Mouse (Mus musculus): Measurements from ENCODE around the gene F3. TPM values are rescaled to one million over a fixed set of nuclear protein-coding genes. Genes with fewer than 3 reads are reported as not detected.

F3 gene
- polyA plus RNA-seq (2014; fragmentation: Illumina TruSeq; extraction: RNeasy Lipid Tissue Mini Kit (QIAGEN cat#74804); ENCODE audit: low read depth, low replicate concordance) = 195 TPM

DNA sequence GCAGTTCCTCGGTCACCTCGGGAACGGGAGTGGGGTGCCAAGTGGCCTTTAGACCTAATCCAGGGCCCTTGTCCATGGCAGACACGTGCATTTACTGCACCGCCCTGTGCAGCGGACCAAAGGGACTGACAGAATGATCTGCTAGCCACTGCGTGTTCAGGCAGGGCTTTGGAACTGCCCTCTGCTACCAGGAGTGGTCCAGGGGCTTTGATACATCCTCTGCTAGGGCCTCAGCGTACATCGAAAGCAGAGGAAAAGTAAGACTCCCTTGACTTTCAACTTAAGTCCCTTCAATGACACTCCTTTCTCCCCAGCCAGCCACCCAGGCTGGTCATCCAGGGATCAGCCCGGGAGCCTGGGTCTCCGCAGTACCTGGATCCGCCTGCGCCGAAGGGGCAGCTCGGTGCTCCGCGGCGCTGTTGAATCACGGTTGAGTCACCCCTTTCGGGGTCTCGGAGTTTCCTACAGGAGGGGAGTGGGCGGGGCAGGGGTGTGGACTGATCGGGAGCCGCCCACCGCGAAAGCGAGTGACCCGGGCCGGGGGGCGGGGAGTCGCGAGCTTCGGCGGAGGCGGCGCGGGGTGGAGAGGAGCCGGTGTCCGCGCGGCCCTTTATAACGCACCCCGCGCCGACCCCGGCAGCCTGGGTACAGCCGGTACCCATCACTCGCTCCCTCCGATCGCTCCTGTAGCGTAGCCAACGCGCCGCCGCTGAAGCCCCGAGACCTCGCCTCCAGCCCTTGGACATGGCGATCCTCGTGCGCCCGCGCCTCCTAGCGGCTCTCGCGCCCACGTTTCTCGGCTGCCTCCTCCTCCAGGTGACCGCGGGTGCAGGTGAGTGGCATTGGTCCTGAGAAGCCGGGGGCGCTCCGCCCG lies at the start of gene F3:
Gene F3, plus strand, starts transcription at position 567 of the 874 bp plus-strand sequence.

Other genes starting within 250 kb of the F3 start
- 210 TPM for gene Slc44a3, start 191.1 kb upstream of the F3 start, polyA plus RNA-seq (2014; fragmentation: Illumina TruSeq; extraction: RNeasy Lipid Tissue Mini Kit (QIAGEN cat#74804); ENCODE audit: low read depth, low replicate concordance)
- gene 4930432M17Rik, start 52.8 kb upstream of the F3 start, polyA plus RNA-seq (2014; fragmentation: Illumina TruSeq; extraction: RNeasy Lipid Tissue Mini Kit (QIAGEN cat#74804); ENCODE audit: low read depth, low replicate concordance) = not detected
- gene Abcd3, start 91.8 kb downstream of the F3 start, polyA plus RNA-seq (2014; fragmentation: Illumina TruSeq; extraction: RNeasy Lipid Tissue Mini Kit (QIAGEN cat#74804); ENCODE audit: low read depth, low replicate concordance) = 279 TPM
- 65.2 TPM for gene Arhgap29, start 229.0 kb downstream of the F3 start, polyA plus RNA-seq (2014; fragmentation: Illumina TruSeq; extraction: RNeasy Lipid Tissue Mini Kit (QIAGEN cat#74804); ENCODE audit: low read depth, low replicate concordance)